Mouse (Mus musculus) stomach, embryonic 14.5 days (tissue): ENCODE data around the gene Cdca7l. TPM values are rescaled to one million over a fixed set of nuclear protein-coding genes. Genes with fewer than 3 reads are reported as not detected.
"Not testable (repeated sequence)": the region's sequence is repeated elsewhere in the genome, so short reads cannot be mapped to it uniquely, and the experiment has no call there.

ENCODE experiments used
- ATAC-seq: fragments of 200-750 bp; cut with Nextera tagmentation; 2 replicates; pipeline ENCODE4 v1.8.0; 2017; ENCODE audit warnings: low read depth, moderate TSS enrichment; ENCODE audit not compliant: insufficient number of reproducible peaks, insufficient read depth, low FRiP score
- H3K27ac ChIP-seq: fragments of 300-500 bp; sonication (generic); 2 replicates; pipeline ENCODE4 v1.5.1; 2014; ENCODE audit warnings: mild to moderate bottlenecking, low read length, moderate library complexity, mixed read lengths
- H3K27me3 ChIP-seq: fragments of 300-500 bp; sonication (generic); 2 replicates; pipeline ENCODE4 v1.6.1; 2014; ENCODE audit warnings: low read length, control low read depth, mixed read lengths; ENCODE audit not compliant: control insufficient read depth, insufficient read depth
- H3K36me3 ChIP-seq: fragments of 300-500 bp; sonication (generic); 2 replicates; pipeline ENCODE4 v1.6.1; 2014; ENCODE audit warnings: mild to moderate bottlenecking, control low read depth, low read length, moderate library complexity, mixed read lengths; ENCODE audit not compliant: control insufficient read depth, insufficient read depth
- H3K4me1 ChIP-seq: fragments of 300-500 bp; sonication (generic); 2 replicates; pipeline ENCODE4 v1.6.1; 2014; ENCODE audit warnings: low read length, control low read depth, mixed read lengths; ENCODE audit not compliant: control insufficient read depth, insufficient read depth
- H3K4me2 ChIP-seq: fragments of 300-500 bp; sonication (generic); replicated peaks from 2 replicates; pipeline ENCODE4 v1.6.1; 2014; ENCODE audit warnings: low read depth, low read length, control low read depth
- H3K4me3 ChIP-seq: fragments of 300-500 bp; sonication (generic); 2 replicates; pipeline ENCODE4 v1.5.1; 2014; ENCODE audit warnings: low read depth, low read length, control low read depth
- H3K9ac ChIP-seq: fragments of 300-500 bp; sonication (generic); replicated peaks from 2 replicates; pipeline ENCODE4 v1.6.1; 2014; ENCODE audit warnings: low read depth, mild to moderate bottlenecking, control low read depth, low read length, moderate library complexity, mixed read lengths
- H3K9me3 ChIP-seq: fragments of 300-500 bp; sonication (generic); 2 replicates; pipeline ENCODE4 v1.6.1; 2016; ENCODE audit warnings: low read depth, low read length, control low read depth; ENCODE audit not compliant: control insufficient read depth
- WGBS: fragments of 180-500 bp; shearing (Covaris S2); extraction: QIAGEN DNeasy Blood & Tissue Kit; methylation state at CpG from one replicate; pipeline ENCODE4 v1.1.7; 2014; 5-methylcytosine and 5-hydroxymethylcytosine counted together
- polyA plus RNA-seq: library from polyadenylated mRNA; unstranded; fragments of >200 nt; fragmentation: Nextera tagmentation; extraction: Ambion mirVana; gene quantifications from 2 replicates; pipeline ENCODE4 v1.2.1, GENCODE M21; 2014

The Cdca7l gene
- 49.0 and 51.1 TPM in 2 replicates for polyA plus RNA-seq

- H3K27me3 ChIP-seq, H3K4me1 ChIP-seq, H3K4me2 ChIP-seq, H3K4me3 ChIP-seq, H3K36me3 ChIP-seq, H3K9ac ChIP-seq, H3K27ac ChIP-seq, ATAC-seq, H3K9me3 ChIP-seq: not testable (repeated sequence)
- no CpG with 5 or more reads among the region's 6 CpGs for WGBS
These were observed at the start of gene Cdca7l for GRCm38 (mm10) chr12:117803989-117804388. Gene Cdca7l (plus strand): TSS chr12:117804289.

- H3K4me3 ChIP-seq = no peak overlapping the region
- ATAC-seq = no peak
- no peak overlapping the region for H3K4me2 ChIP-seq
- no peaks in the 10 kb centered on the region for H3K9me3 ChIP-seq
- no peaks in the 10 kb centered on the region for H3K27me3 ChIP-seq
- H3K27ac ChIP-seq = no peak overlapping the region
- 53% methylated on average over 7 of the region's 7 CpGs for WGBS
- no peak overlapping the region for H3K9ac ChIP-seq
- H3K36me3 ChIP-seq = no peaks in the 10 kb centered on the region
- no peaks in the 10 kb centered on the region; the same call in 1 of the 2 replicates for H3K4me1 ChIP-seq
These were observed 48.1 kb upstream of the Cdca7l start for GRCm38 (mm10) chr12:117756010-117756409.

GRCm38 (mm10) chr12:117760373-117760772, 43.7 kb upstream of the Cdca7l start:
- H3K9me3 ChIP-seq = no peaks in the 10 kb centered on the region
- H3K9ac ChIP-seq = no peak overlapping the region
- no peak overlapping the region for H3K27ac ChIP-seq
- H3K27me3 ChIP-seq = no peaks in the 10 kb centered on the region
- no peaks in the 10 kb centered on the region for H3K4me1 ChIP-seq
- no peak overlapping the region for H3K4me3 ChIP-seq
- no peaks in the 10 kb centered on the region for H3K36me3 ChIP-seq
- no peak for ATAC-seq
- WGBS = 79% methylated on average over 5 of the region's 5 CpGs
- no peak overlapping the region for H3K4me2 ChIP-seq

GRCm38 (mm10) chr12:117760846-117761245, 43.2 kb upstream of the Cdca7l start:
- H3K9ac ChIP-seq = no peak overlapping the region
- H3K4me2 ChIP-seq = no peak overlapping the region
- H3K36me3 ChIP-seq = no peaks in the 10 kb centered on the region
- H3K4me1 ChIP-seq = no peaks in the 10 kb centered on the region
- H3K4me3 ChIP-seq = no peak overlapping the region
- ATAC-seq = no peak
- no peaks in the 10 kb centered on the region for H3K9me3 ChIP-seq
- no peaks in the 10 kb centered on the region for H3K27me3 ChIP-seq
- no peak overlapping the region for H3K27ac ChIP-seq

GRCm38 (mm10) chr12:117761698-117762097, 42.4 kb upstream of the Cdca7l start:
- Histone ChIP-seq H3K36me3 (no peaks in the 10 kb centered on the region), H3K27ac (no peak overlapping the region), H3K9ac (no peak overlapping the region), H3K4me1 (no peaks in the 10 kb centered on the region), H3K4me2 (no peak overlapping the region), H3K9me3 (no peaks in the 10 kb centered on the region), H3K27me3 (no peaks in the 10 kb centered on the region), H3K4me3 (no peak overlapping the region)
- no peak; the same call in 1 of the 2 replicates for ATAC-seq
- WGBS = 57% methylated on average over 1 of the region's 1 CpGs

GRCm38 (mm10) chr12:117763247-117763646, 40.8 kb upstream of the Cdca7l start:
- no peak overlapping the region for H3K27ac ChIP-seq
- H3K9ac ChIP-seq = no peak overlapping the region
- H3K36me3 ChIP-seq = no peaks in the 10 kb centered on the region
- WGBS = 80% methylated on average over 3 of the region's 3 CpGs
- ATAC-seq = no peak
- no peaks in the 10 kb centered on the region for H3K9me3 ChIP-seq
- H3K4me2 ChIP-seq = no peak overlapping the region
- H3K27me3 ChIP-seq = no peaks in the 10 kb centered on the region
- H3K4me3 ChIP-seq = no peak overlapping the region
- no peaks in the 10 kb centered on the region for H3K4me1 ChIP-seq

GRCm38 (mm10) chr12:117764839-117765238, 39.2 kb upstream of the Cdca7l start:
- Histone ChIP-seq H3K4me1 (no peaks in the 10 kb centered on the region), H3K36me3 (no peaks in the 10 kb centered on the region), H3K4me3 (no peak overlapping the region), H3K4me2 (no peak overlapping the region), H3K27ac (no peak overlapping the region), H3K9ac (no peak overlapping the region), H3K27me3 (no peaks in the 10 kb centered on the region), H3K9me3 (no peaks in the 10 kb centered on the region)
- WGBS = 7% methylated on average over 7 of the region's 7 CpGs
- peak; percentile 33; the same call in 1 of the 2 replicates for ATAC-seq

GRCm38 (mm10) chr12:117769113-117769512, 35.0 kb upstream of the Cdca7l start:
- Histone ChIP-seq H3K36me3 (no peaks in the 10 kb centered on the region), H3K27me3 (no peaks in the 10 kb centered on the region), H3K27ac (no peak overlapping the region), H3K4me1 (no peaks in the 10 kb centered on the region), H3K4me3 (no peak overlapping the region), H3K9me3 (no peaks in the 10 kb centered on the region), H3K4me2 (no peak overlapping the region), H3K9ac (no peak overlapping the region)
- 6% methylated on average over 5 of the region's 5 CpGs for WGBS
- ATAC-seq = no peak

GRCm38 (mm10) chr12:117770211-117770610, 33.9 kb upstream of the Cdca7l start:
- 38% methylated on average over 2 of the region's 2 CpGs for WGBS
- Histone ChIP-seq H3K27ac (no peak overlapping the region), H3K4me1 (no peaks in the 10 kb centered on the region), H3K27me3 (no peaks in the 10 kb centered on the region), H3K9ac (no peak overlapping the region), H3K36me3 (no peaks in the 10 kb centered on the region), H3K4me2 (no peak overlapping the region), H3K9me3 (no peaks in the 10 kb centered on the region), H3K4me3 (no peak overlapping the region)
- no peak for ATAC-seq
